Mouse (Mus musculus): ENCODE data around the gene Setd7. TPM values are rescaled to one million over a fixed set of nuclear protein-coding genes. Genes with fewer than 3 reads are reported as not detected.

The Setd7 gene
- polyA plus RNA-seq, 1 experiment from 2014 or later = 2.5 TPM

DNA sequence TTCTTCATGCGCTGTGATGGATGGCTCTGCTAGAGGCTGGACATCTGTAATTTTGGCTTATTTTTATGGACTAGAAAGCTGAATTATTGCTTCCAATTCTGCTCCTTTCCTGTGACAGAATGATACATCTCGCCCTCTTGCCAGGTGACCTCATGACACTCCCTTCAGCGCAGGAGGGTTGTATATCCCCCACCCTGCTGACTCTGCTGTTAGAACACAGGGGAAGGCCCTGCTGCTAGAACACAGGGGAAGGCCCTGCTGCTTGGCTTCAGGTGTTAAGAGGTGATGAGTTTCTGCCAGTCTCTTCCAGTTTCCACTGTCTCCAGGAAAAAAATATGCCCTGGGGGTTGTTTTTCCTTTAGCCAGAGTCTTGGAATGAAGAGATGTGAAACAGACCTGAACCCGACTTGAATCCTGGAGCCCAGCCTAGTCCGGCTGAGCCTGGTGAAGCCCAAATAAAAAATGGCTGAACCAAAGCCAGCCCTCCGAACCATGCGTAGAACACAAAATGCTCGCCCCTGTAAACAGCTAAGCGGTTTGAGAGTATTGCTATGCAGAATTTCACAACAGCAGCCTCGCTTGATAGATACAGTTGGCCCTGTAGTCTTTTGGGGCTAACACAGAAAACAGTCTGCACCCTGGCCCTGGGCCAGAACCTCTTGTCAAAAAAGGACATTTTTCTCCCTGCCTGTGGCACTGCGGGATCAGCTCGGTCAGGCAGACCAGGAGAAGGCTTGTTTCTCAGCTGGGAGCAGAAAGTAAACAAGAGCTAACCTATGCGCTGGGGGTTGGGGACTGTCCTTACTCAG lies 29.0 kb downstream of the Setd7 start:
- Histone ChIP-seq H3K4me1 (replicated peaks; ENCODE audit: control insufficient read depth, insufficient read depth, low read length) (peaks cover 20% of the 10 kb centered on the region), H3K36me3 (ENCODE audit: control insufficient read depth, insufficient read depth, low read length) (peaks cover 31% of the 10 kb centered on the region), H3K9ac (ENCODE audit: low read length) (no peak overlapping the region), H3K27me3 (ENCODE audit: control insufficient read depth, insufficient read depth, low read depth, low read length) (no peaks in the 10 kb centered on the region), H3K4me2 (ENCODE audit: low read depth, low read length) (peak overlapping the region; percentile 1), H3K9me3 (ENCODE audit: control insufficient read depth, low read length) (no peaks in the 10 kb centered on the region), H3K4me3 (ENCODE audit: low read length) (no peak overlapping the region), H3K27ac (ENCODE audit: low read length) (peak overlapping the region; percentile 66)
- ATAC-seq (ENCODE audit: low read depth) = peak; percentile 93
- 38% methylated on average over 13 of the region's 13 CpGs for WGBS

DNA sequence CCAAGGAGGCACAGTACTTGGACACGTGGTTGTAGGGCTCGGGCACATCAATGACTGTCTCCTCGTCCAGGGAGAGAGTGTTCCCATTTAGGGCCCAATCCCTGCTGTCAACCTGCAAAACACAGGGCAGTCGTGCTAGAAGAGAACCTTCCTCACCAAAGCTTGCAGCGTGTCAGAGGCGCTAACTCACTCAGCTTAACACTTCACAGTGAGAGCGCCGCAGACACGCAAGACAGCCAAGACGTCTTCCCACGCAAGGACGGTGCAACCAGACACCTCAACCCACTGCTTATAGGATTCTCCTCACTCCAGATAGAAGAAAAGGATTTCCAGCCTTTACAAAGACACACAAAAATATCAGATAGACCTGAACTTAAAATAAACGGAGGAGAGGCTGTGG lies 33.8 kb downstream of the Setd7 start:
- H3K27me3 ChIP-seq (ENCODE audit: control insufficient read depth, insufficient read depth, low read depth, low read length) = no peaks in the 10 kb centered on the region
- H3K27ac ChIP-seq (ENCODE audit: low read length) = no peak overlapping the region
- H3K36me3 ChIP-seq (ENCODE audit: control insufficient read depth, insufficient read depth, low read length) = peaks cover 41% of the 10 kb centered on the region
- 83% methylated on average over 13 of the region's 13 CpGs for WGBS
- no peaks in the 10 kb centered on the region for H3K9me3 ChIP-seq (ENCODE audit: control insufficient read depth, low read length)
- ATAC-seq (ENCODE audit: low read depth) = no peak
- no peak overlapping the region for H3K4me3 ChIP-seq (ENCODE audit: low read length)
- H3K9ac ChIP-seq (ENCODE audit: low read length) = no peak overlapping the region
- peaks cover 9% of the 10 kb centered on the region for H3K4me1 ChIP-seq (replicated peaks; ENCODE audit: control insufficient read depth, insufficient read depth, low read length)
- no peak overlapping the region for H3K4me2 ChIP-seq (ENCODE audit: low read depth, low read length)

DNA sequence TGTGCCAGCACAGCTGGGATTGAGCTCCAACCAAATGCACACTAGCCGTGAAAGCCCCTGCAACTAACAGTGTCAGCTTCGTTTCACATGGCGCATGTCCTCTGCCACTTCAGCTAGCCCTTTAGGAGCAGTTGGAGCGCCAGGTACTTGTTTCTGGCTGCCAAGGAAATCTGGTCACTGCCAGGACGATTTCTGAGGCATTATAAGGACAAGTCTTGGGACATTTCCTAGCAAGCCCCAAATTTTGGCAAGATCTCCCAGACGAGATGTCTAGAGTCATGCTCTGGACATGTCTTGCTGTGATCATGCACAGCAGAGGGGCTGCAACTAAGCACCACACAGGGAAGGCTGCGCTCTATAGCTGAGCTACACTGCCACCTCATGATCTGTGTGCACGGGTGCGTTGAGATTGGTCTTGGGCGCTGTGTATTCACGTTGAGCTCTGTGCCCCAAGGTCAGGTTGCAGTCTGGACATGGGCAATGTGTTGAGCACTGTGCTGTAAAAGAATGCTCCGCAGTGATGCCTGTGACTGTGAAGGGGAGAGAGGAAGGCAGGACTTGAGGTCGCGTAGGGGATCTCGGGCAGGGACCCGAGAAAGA lies 35.4 kb downstream of the Setd7 start:
- no peak overlapping the region for H3K4me3 ChIP-seq (ENCODE audit: low read length)
- H3K4me1 ChIP-seq (replicated peaks; ENCODE audit: control insufficient read depth, insufficient read depth, low read length) = no peaks in the 10 kb centered on the region
- H3K27ac ChIP-seq (ENCODE audit: low read length) = no peak overlapping the region
- H3K4me2 ChIP-seq (ENCODE audit: low read depth, low read length) = no peak overlapping the region
- 75% methylated on average over 16 of the region's 16 CpGs for WGBS
- no peaks in the 10 kb centered on the region for H3K27me3 ChIP-seq (ENCODE audit: control insufficient read depth, insufficient read depth, low read depth, low read length)
- no peaks in the 10 kb centered on the region for H3K9me3 ChIP-seq (ENCODE audit: control insufficient read depth, low read length)
- no peak overlapping the region for H3K9ac ChIP-seq (ENCODE audit: low read length)
- no peak for ATAC-seq (ENCODE audit: low read depth)
- H3K36me3 ChIP-seq (ENCODE audit: control insufficient read depth, insufficient read depth, low read length) = peaks cover 42% of the 10 kb centered on the region

DNA sequence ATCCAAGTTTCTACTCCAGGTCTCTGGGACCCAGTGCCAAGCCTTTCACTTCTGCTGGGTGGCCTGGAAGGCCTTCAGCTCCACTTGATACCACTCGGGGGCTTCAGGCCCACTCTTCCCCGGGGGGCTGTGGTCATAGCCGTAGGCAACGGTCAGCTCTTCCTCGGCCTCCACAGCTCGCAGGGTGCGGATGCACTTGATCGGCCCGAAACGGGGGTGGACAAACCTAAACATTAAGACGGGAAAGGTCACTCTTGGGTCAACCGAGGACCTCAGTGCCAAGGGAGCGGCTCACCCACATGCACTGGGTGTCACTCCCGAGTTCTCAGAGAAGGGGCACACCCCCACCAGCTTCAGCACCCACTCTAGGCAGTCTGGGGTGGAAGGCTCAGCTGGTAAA lies 39.4 kb downstream of the Setd7 start:
- H3K4me2 ChIP-seq (ENCODE audit: low read depth, low read length) = no peak overlapping the region
- 78% methylated on average over 14 of the region's 14 CpGs for WGBS
- H3K27ac ChIP-seq (ENCODE audit: low read length) = no peak overlapping the region
- peaks cover 40% of the 10 kb centered on the region for H3K36me3 ChIP-seq (ENCODE audit: control insufficient read depth, insufficient read depth, low read length)
- H3K9me3 ChIP-seq (ENCODE audit: control insufficient read depth, low read length) = no peaks in the 10 kb centered on the region
- no peaks in the 10 kb centered on the region for H3K4me1 ChIP-seq (replicated peaks; ENCODE audit: control insufficient read depth, insufficient read depth, low read length)
- ATAC-seq (ENCODE audit: low read depth) = no peak
- no peaks in the 10 kb centered on the region for H3K27me3 ChIP-seq (ENCODE audit: control insufficient read depth, insufficient read depth, low read depth, low read length)
- no peak overlapping the region for H3K4me3 ChIP-seq (ENCODE audit: low read length)
- no peak overlapping the region for H3K9ac ChIP-seq (ENCODE audit: low read length)

DNA sequence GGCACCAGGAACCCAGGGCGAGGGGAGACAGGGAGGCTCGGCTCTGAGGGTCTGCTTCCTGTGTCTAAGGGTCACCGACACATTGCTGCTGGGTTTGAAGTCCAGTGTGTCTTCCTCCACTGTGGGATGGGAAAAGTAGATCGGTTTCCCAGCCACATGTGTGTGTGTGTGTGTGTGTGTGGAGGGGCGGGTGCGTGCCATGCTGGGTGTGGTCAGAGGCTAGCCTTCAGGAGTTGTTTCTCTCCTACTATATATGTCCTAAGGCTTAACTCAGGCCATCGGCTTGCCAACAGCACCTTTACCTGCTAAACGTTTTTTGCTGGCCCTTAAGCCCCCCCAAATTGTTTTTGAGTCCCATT lies 41.9 kb downstream of the Setd7 start:
- WGBS = 60% methylated on average over 8 of the region's 8 CpGs
- no peaks in the 10 kb centered on the region for H3K4me1 ChIP-seq (replicated peaks; ENCODE audit: control insufficient read depth, insufficient read depth, low read length)
- no peak overlapping the region for H3K4me2 ChIP-seq (ENCODE audit: low read depth, low read length)
- H3K4me3 ChIP-seq (ENCODE audit: low read length) = no peak overlapping the region
- H3K9ac ChIP-seq (ENCODE audit: low read length) = no peak overlapping the region
- H3K9me3 ChIP-seq (ENCODE audit: control insufficient read depth, low read length) = no peaks in the 10 kb centered on the region
- H3K36me3 ChIP-seq (ENCODE audit: control insufficient read depth, insufficient read depth, low read length) = peaks cover 24% of the 10 kb centered on the region
- no peak for ATAC-seq (ENCODE audit: low read depth)
- H3K27ac ChIP-seq (ENCODE audit: low read length) = no peak overlapping the region
- H3K27me3 ChIP-seq (ENCODE audit: control insufficient read depth, insufficient read depth, low read depth, low read length) = no peaks in the 10 kb centered on the region

DNA sequence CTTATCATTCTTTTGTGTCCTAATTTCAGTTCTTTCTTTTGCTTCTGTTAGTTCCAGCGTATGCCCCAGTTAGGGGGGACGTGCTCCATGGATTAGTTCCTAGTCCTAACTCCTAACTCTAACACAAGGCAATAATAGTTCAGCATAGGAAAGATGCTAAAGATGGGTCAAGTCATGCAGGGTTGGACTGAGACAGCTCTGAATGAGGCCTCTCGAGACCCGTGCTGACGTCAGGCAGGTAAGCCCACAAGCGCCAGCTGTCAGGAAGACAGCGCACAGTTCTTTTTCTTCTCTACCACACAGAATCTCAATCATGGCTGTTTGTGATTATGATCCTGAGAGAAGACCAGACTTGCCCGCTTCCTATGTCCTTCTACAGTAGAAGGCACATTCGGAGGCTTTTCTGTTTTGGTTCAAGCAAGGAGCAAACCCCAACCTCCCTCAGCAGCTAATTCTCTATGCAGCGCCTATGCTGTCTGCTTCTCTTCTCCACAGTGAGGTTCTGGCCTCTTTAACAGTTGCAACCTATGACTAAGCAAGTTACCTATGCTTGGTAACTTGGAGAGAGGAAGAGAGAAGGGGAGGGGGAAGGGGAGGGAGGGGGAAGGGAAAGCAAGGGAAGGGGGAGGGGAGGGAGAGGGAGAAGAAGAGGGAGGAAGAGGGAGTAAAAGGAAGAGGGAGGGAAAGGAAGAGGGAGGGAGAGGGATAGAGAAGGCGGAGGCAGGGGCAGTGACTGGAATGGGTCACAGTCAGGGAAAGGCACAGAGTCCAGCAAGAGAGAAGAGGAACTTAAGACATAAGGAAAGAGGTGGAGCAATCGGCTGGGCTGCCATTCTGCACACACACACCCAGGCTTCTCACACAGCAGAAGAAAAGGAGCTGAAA lies 42.6 kb downstream of the Setd7 start:
- Histone ChIP-seq H3K27me3 (ENCODE audit: control insufficient read depth, insufficient read depth, low read depth, low read length) (no peaks in the 10 kb centered on the region), H3K4me1 (replicated peaks; ENCODE audit: control insufficient read depth, insufficient read depth, low read length) (no peaks in the 10 kb centered on the region), H3K9ac (ENCODE audit: low read length) (no peak overlapping the region), H3K4me2 (ENCODE audit: low read depth, low read length) (no peak overlapping the region), H3K4me3 (ENCODE audit: low read length) (no peak overlapping the region), H3K9me3 (ENCODE audit: control insufficient read depth, low read length) (no peaks in the 10 kb centered on the region), H3K36me3 (ENCODE audit: control insufficient read depth, insufficient read depth, low read length) (peaks cover 18% of the 10 kb centered on the region), H3K27ac (ENCODE audit: low read length) (no peak overlapping the region)
- no peak for ATAC-seq (ENCODE audit: low read depth)
- 74% methylated on average over 12 of the region's 12 CpGs for WGBS

DNA sequence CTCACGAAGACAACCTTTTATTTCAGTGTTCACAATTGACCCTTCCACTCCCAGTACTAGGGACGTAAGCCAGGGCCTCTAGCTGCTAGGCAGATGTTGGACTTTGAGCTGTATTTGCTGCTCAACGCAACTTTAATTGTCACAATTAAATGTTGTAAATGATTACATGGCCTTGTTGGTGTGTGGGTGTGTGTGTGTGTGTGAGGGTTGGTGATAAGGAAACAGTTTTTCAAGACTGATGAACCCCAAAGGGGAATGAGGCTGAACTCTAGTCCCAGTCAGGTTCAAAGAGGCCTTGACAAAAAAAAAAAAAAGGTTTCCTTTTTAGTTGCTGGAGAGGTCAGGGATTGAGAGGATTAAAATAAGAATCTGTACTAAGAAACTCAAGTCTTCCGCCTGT lies 43.2 kb downstream of the Setd7 start:
- Histone ChIP-seq H3K4me1 (replicated peaks; ENCODE audit: control insufficient read depth, insufficient read depth, low read length) (no peaks in the 10 kb centered on the region), H3K4me3 (ENCODE audit: low read length) (no peak overlapping the region), H3K27ac (ENCODE audit: low read length) (no peak overlapping the region), H3K9ac (ENCODE audit: low read length) (no peak overlapping the region), H3K36me3 (ENCODE audit: control insufficient read depth, insufficient read depth, low read length) (peaks cover 17% of the 10 kb centered on the region), H3K9me3 (ENCODE audit: control insufficient read depth, low read length) (no peaks in the 10 kb centered on the region), H3K4me2 (ENCODE audit: low read depth, low read length) (no peak overlapping the region), H3K27me3 (ENCODE audit: control insufficient read depth, insufficient read depth, low read depth, low read length) (no peaks in the 10 kb centered on the region)
- no peak for ATAC-seq (ENCODE audit: low read depth)
- 81% methylated on average over 4 of the region's 4 CpGs for WGBS

DNA sequence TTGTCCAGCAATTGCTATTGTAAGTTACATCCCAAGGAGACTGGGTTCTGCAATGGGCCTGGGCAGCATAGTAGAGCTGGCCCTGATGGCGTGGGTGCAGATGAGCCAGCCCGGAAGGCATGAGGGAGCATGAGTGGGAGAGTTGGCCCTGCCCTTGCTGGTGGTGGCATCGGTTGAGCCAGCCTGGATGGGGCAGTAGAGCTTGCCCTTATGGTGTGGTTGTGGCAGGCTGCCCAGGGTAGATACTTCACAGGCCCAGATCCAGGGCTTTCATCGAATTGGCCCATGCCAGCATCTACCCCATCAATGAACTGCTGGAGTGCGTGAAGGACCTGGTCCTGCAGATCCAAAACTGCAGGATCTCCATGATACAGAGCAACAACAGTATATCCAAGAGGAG lies 48.7 kb downstream of the Setd7 start:
- H3K9ac ChIP-seq (ENCODE audit: low read length) = 0 out of 2 replicates have a peak overlapping the region, but pooled peaks have one; percentile 18

DNA sequence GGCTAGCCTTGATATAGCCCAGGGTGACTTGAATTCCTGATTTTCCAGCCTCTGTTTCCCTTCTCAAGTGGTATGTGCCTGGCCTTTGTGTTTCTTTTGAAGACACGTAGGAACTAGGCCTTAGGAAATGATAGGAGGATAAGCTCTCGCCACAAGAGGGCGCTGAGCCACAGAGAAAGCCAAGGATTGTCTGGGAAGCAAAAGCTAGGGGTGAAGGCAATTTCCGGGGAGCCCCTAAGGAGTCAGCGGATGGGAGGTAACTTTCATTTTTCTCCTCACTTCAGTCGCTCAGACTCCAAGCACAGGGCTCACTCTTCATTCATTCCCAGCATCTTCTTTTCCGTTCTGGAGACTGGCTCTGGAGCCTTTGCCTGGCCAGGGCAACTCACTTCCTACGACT lies 49.8 kb downstream of the Setd7 start:
- H3K27me3 ChIP-seq (ENCODE audit: control insufficient read depth, insufficient read depth, low read depth, low read length) = no peaks in the 10 kb centered on the region
- H3K4me2 ChIP-seq (ENCODE audit: low read depth, low read length) = peak overlapping the region; percentile 39
- H3K9ac ChIP-seq (ENCODE audit: low read length) = no peak overlapping the region
- 20% methylated on average over 8 of the region's 8 CpGs for WGBS
- H3K9me3 ChIP-seq (ENCODE audit: control insufficient read depth, low read length) = no peaks in the 10 kb centered on the region
- H3K4me3 ChIP-seq (ENCODE audit: low read length) = peak overlapping the region; percentile 23; the same call in 1 of the 2 replicates
- no peaks in the 10 kb centered on the region for H3K4me1 ChIP-seq (replicated peaks; ENCODE audit: control insufficient read depth, insufficient read depth, low read length)
- no peaks in the 10 kb centered on the region for H3K36me3 ChIP-seq (ENCODE audit: control insufficient read depth, insufficient read depth, low read length)
- no peak overlapping the region for H3K27ac ChIP-seq (ENCODE audit: low read length)
- peak; percentile 66; the same call in 1 of the 2 replicates for ATAC-seq (ENCODE audit: low read depth)

More for the DNA sequence above, 48.7 kb downstream of the Setd7 start:
- H3K9me3 ChIP-seq (ENCODE audit: control insufficient read depth, low read length) = no peaks in the 10 kb centered on the region
- no peak overlapping the region for H3K4me2 ChIP-seq (ENCODE audit: low read depth, low read length)
- no peak overlapping the region for H3K27ac ChIP-seq (ENCODE audit: low read length)
- H3K27me3 ChIP-seq (ENCODE audit: control insufficient read depth, insufficient read depth, low read depth, low read length) = no peaks in the 10 kb centered on the region
- no peak overlapping the region for H3K4me3 ChIP-seq (ENCODE audit: low read length)
- no peak for ATAC-seq (ENCODE audit: low read depth)
- H3K4me1 ChIP-seq (replicated peaks; ENCODE audit: control insufficient read depth, insufficient read depth, low read length) = no peaks in the 10 kb centered on the region
- H3K36me3 ChIP-seq (ENCODE audit: control insufficient read depth, insufficient read depth, low read length) = no peaks in the 10 kb centered on the region
- 85% methylated on average over 5 of the region's 5 CpGs for WGBS
